Mouse (Mus musculus) cerebellum, adult 11 months (tissue): Measurements from ENCODE around the gene Zbtb34.
A peak's percentile ranks its signal among the peaks of the same experiment; 100 is the strongest.

Experiments
- DNase-seq: peaks from one replicate; pipeline ENCODE4 v3.0.0; 2022

Zbtb34 gene

GRCm38 (mm10) chr2:33399091-33399490 lies 32.0 kb downstream of the Zbtb34 start:
- no peak for DNase-seq

- no peak for DNase-seq
These were observed 34.1 kb downstream of the Zbtb34 start for GRCm38 (mm10) chr2:33397036-33397435.

GRCm38 (mm10) chr2:33395053-33395452 lies 36.1 kb downstream of the Zbtb34 start:
- no peak for DNase-seq

- DNase-seq: peak; percentile 67
These were observed 37.0 kb downstream of the Zbtb34 start for GRCm38 (mm10) chr2:33393951-33394635.

GRCm38 (mm10) chr2:33393021-33393420 lies 38.1 kb downstream of the Zbtb34 start:
- no peak for DNase-seq

GRCm38 (mm10) chr2:33371648-33372408 lies 59.3 kb downstream of the Zbtb34 start:
- DNase-seq: peak; percentile 22

- DNase-seq: peak; percentile 98
These were observed 60.1 kb downstream of the Zbtb34 start, which contains the start of gene Ralgps1 for GRCm38 (mm10) chr2:33370777-33371647. Gene Ralgps1, minus strand, starts transcription at chr2:33371486.

GRCm38 (mm10) chr2:33370276-33370776 lies 60.8 kb downstream of the Zbtb34 start:
- no peak for DNase-seq

GRCm38 (mm10) chr2:33369453-33369852 lies 61.7 kb downstream of the Zbtb34 start:
- DNase-seq: no peak

- no peak for DNase-seq
These were observed 62.6 kb downstream of the Zbtb34 start for GRCm38 (mm10) chr2:33368486-33368885.

- DNase-seq: no peak
These were observed 65.2 kb downstream of the Zbtb34 start for GRCm38 (mm10) chr2:33365703-33366471.

GRCm38 (mm10) chr2:33364656-33365055 lies 66.5 kb downstream of the Zbtb34 start:
- no peak for DNase-seq

- no peak for DNase-seq
These were observed 67.2 kb downstream of the Zbtb34 start for GRCm38 (mm10) chr2:33363890-33364289.

- no peak for DNase-seq
These were observed 69.9 kb downstream of the Zbtb34 start for GRCm38 (mm10) chr2:33361139-33361716.

- no peak for DNase-seq
These were observed 70.6 kb downstream of the Zbtb34 start for GRCm38 (mm10) chr2:33360564-33360963.

- DNase-seq: no peak
These were observed 71.9 kb downstream of the Zbtb34 start for GRCm38 (mm10) chr2:33359184-33359583.

GRCm38 (mm10) chr2:33357250-33357838 lies 73.8 kb downstream of the Zbtb34 start:
- DNase-seq: no peak
